ENCODE assay signal across 19 mouse cellular contexts in genomic region chr19:53344062-53344461, GRCm38 (mm10). TPM values are rescaled to one million over a fixed set of nuclear protein-coding genes. Genes with fewer than 3 reads are reported as not detected.
DNase-seq lines count a peak whose midpoint lies in the region; ATAC-seq and TF ChIP-seq lines count a peak whose summit lies in the region.
"Had no signal": no experiment of that assay in that cellular context is flagged by ENCODE, and none has a peak within 500 bp of the region (broad histone marks: within the 10 kb centered on the region; RNA-seq: fewer than 3 reads in every experiment).

No protein-coding gene starts in this region.

- peaks cover 35% of the 10 kb centered on the region for H3K4me1 ChIP-seq in hindbrain, embryonic 13.5 days (replicated peaks)
- peaks cover 32% of the 10 kb centered on the region for H3K4me1 ChIP-seq in hindbrain, embryonic 10.5 days (replicated peaks)
- H3K4me1 ChIP-seq in midbrain, embryonic 14.5 days (ENCODE audit: control insufficient read depth, insufficient read depth, low read length) = no peaks in the 10 kb centered on the region
- peaks cover 31% of the 10 kb centered on the region for H3K4me1 ChIP-seq in midbrain, embryonic 13.5 days (replicated peaks)
- peaks cover 19% of the 10 kb centered on the region for H3K4me1 ChIP-seq in olfactory bulb, adult 2 months (ENCODE audit: control insufficient read depth, insufficient read depth, low read length)

- 83% methylated on average over 16 of the region's 16 CpGs for WGBS in hindbrain, embryonic 13.5 days
- 88% methylated on average over 16 of the region's 16 CpGs for WGBS in hindbrain, embryonic 10.5 days
- WGBS in midbrain, embryonic 14.5 days = 81% methylated on average over 16 of the region's 16 CpGs
- WGBS in midbrain, embryonic 13.5 days = 81% methylated on average over 16 of the region's 16 CpGs
- WGBS in olfactory bulb, adult 2 months = 56% methylated on average over 16 of the region's 16 CpGs

- no peak overlapping the region for H3K9ac ChIP-seq in hindbrain, embryonic 13.5 days
- H3K9ac ChIP-seq in midbrain, embryonic 14.5 days (replicated peaks; ENCODE audit: low read length) = no peak overlapping the region
- no peak overlapping the region for H3K9ac ChIP-seq in midbrain, embryonic 13.5 days (replicated peaks)
- H3K9ac ChIP-seq: embryonic facial prominence, embryonic 12.5 days; midbrain, embryonic 15.5 days had no signal

- peaks cover 5% of the 10 kb centered on the region for H3K36me3 ChIP-seq in hindbrain, embryonic 13.5 days
- H3K36me3 ChIP-seq in hindbrain, embryonic 10.5 days = peaks cover 19% of the 10 kb centered on the region
- 0 out of 2 replicates have a peak, but pooled peaks cover 10% of the 10 kb centered on the region for H3K36me3 ChIP-seq in midbrain, embryonic 14.5 days (ENCODE audit: control insufficient read depth, insufficient read depth, low read length)
- H3K36me3 ChIP-seq in midbrain, embryonic 13.5 days = peaks cover 8% of the 10 kb centered on the region
- H3K36me3 ChIP-seq: midbrain, embryonic 15.5 days had no signal

- no peak overlapping the region for H3K4me3 ChIP-seq in hindbrain, embryonic 13.5 days
- H3K4me3 ChIP-seq in hindbrain, embryonic 10.5 days = no peak overlapping the region
- no peak overlapping the region for H3K4me3 ChIP-seq in midbrain, embryonic 14.5 days (replicated peaks; ENCODE audit: low read depth, low read length)
- no peak overlapping the region for H3K4me3 ChIP-seq in midbrain, embryonic 13.5 days (replicated peaks)
- H3K4me3 ChIP-seq in olfactory bulb, adult 2 months (ENCODE audit: insufficient read depth, low read depth, low read length) = no peak overlapping the region
- H3K4me3 ChIP-seq in layer of hippocampus, adult 2 months = no peak overlapping the region
- H3K4me3 ChIP-seq: embryonic facial prominence, embryonic 12.5 days; midbrain, embryonic 15.5 days had no signal

- TF ChIP-seq CTCF in olfactory bulb, adult 2 months (IDR thresholded peaks at IDR 0.05; ENCODE audit: insufficient read depth, low read depth, low read length) = no peak
- TF ChIP-seq CTCF in layer of hippocampus, adult 2 months (conservative IDR thresholded peaks at IDR 0.05) = no peak

- peak overlapping the region; percentile 14 for H3K27ac ChIP-seq in hindbrain, embryonic 13.5 days
- H3K27ac ChIP-seq in hindbrain, embryonic 10.5 days = no peak overlapping the region
- H3K27ac ChIP-seq in midbrain, embryonic 14.5 days (replicated peaks; ENCODE audit: low read depth, low read length) = 0 out of 2 replicates have a peak overlapping the region, but pooled peaks have one; percentile 8
- no peak overlapping the region for H3K27ac ChIP-seq in midbrain, embryonic 13.5 days
- 0 out of 2 replicates have a peak overlapping the region, but pooled peaks have one; percentile 12 for H3K27ac ChIP-seq in olfactory bulb, adult 2 months (ENCODE audit: insufficient read depth, low read depth, low read length)
- no peak overlapping the region for H3K27ac ChIP-seq in layer of hippocampus, adult 2 months
- H3K27ac ChIP-seq: embryonic facial prominence, embryonic 12.5 days; midbrain, embryonic 15.5 days had no signal

- no peaks in the 10 kb centered on the region for H3K9me3 ChIP-seq in hindbrain, embryonic 13.5 days
- H3K9me3 ChIP-seq in hindbrain, embryonic 10.5 days = no peaks in the 10 kb centered on the region
- no peaks in the 10 kb centered on the region for H3K9me3 ChIP-seq in midbrain, embryonic 14.5 days (ENCODE audit: control insufficient read depth, low read length)
- H3K9me3 ChIP-seq in midbrain, embryonic 13.5 days = no peaks in the 10 kb centered on the region
- H3K9me3 ChIP-seq: embryonic facial prominence, embryonic 12.5 days; midbrain, embryonic 15.5 days had no signal

- no peak for TF ChIP-seq POLR2A in olfactory bulb, adult 2 months (IDR thresholded peaks at IDR 0.05; ENCODE audit: insufficient read depth, low read depth, low read length)

- DNase-seq in hindbrain, embryonic 10.5 days (ENCODE audit: low spot score) = no peak
- no peak for DNase-seq in midbrain, embryonic 14.5 days
- peak; percentile 58 for DNase-seq in kidney, postnatal 36 days
- no peak for DNase-seq in layer of hippocampus, postnatal 14 days (ENCODE audit: low spot score in 2 of 2)
- no peak for DNase-seq in layer of hippocampus, adult 2 months (ENCODE audit: low spot score in 2 of 2)
- DNase-seq: B cell, adult 2 months; cerebellum, adult 11 months; lung, adult 2 months; lung, postnatal 4 days; thymus, adult 18-20 months had no signal

- H3K27me3 ChIP-seq in hindbrain, embryonic 13.5 days = no peaks in the 10 kb centered on the region
- H3K27me3 ChIP-seq in hindbrain, embryonic 10.5 days (ENCODE audit: insufficient read depth, poor library complexity, severe bottlenecking) = no peaks in the 10 kb centered on the region
- no peaks in the 10 kb centered on the region for H3K27me3 ChIP-seq in midbrain, embryonic 14.5 days (ENCODE audit: control insufficient read depth, insufficient read depth, low read length)
- H3K27me3 ChIP-seq in midbrain, embryonic 13.5 days = no peaks in the 10 kb centered on the region
- H3K27me3 ChIP-seq: embryonic facial prominence, embryonic 12.5 days; midbrain, embryonic 15.5 days had no signal

- no peak for ATAC-seq in hindbrain, embryonic 13.5 days (ENCODE audit: low FRiP score)
- ATAC-seq in midbrain, embryonic 14.5 days (ENCODE audit: low FRiP score, low TSS enrichment) = no peak
- no peak for ATAC-seq in midbrain, embryonic 13.5 days
- ATAC-seq: midbrain, embryonic 15.5 days had no signal

- no peak overlapping the region for H3K4me2 ChIP-seq in hindbrain, embryonic 13.5 days
- no peak overlapping the region for H3K4me2 ChIP-seq in midbrain, embryonic 14.5 days (ENCODE audit: low read length)
- no peak overlapping the region for H3K4me2 ChIP-seq in midbrain, embryonic 13.5 days (replicated peaks)
- H3K4me2 ChIP-seq: embryonic facial prominence, embryonic 12.5 days; midbrain, embryonic 15.5 days had no signal

RNA-seq across cellular contexts. Expression of gene Gm10197, which starts 27.5 kb away (rescaled TPM):
- polyA plus RNA-seq in hindbrain, embryonic 13.5 days (2015; fragmentation: Nextera tagmentation; extraction: Ambion mirVana) = not detected in 2 replicates
- polyA plus RNA-seq in hindbrain, embryonic 10.5 days (2016; fragmentation: Nextera tagmentation; extraction: Ambion mirVana) = not detected in 2 replicates
- polyA plus RNA-seq in midbrain, embryonic 14.5 days (2014; fragmentation: Nextera tagmentation; extraction: Ambion mirVana) = 4.4 TPM in 1 of 2 replicates, not detected in the other
- polyA plus RNA-seq in midbrain, embryonic 13.5 days (2015; fragmentation: Nextera tagmentation; extraction: Ambion mirVana) = not detected in 2 replicates
- polyA plus RNA-seq in olfactory bulb, adult 2 months (2012; ENCODE audit: insufficient read depth, insufficient read length, low replicate concordance, missing spikeins) = not detected in 2 replicates
- total RNA-seq in layer of hippocampus, postnatal 14 days (2021) = not detected
- total RNA-seq in layer of hippocampus, adult 2 months (2021) = not detected
- total RNA-seq: layer of hippocampus, adult 8-10 months had no signal
- polyA plus RNA-seq: embryonic facial prominence, embryonic 12.5 days; gonadal fat pad, adult 2 months; heart, embryonic 14.5 days; lung, adult 2 months; midbrain, embryonic 15.5 days; urinary bladder, adult 2 months had no signal

RNA-seq across cellular contexts. Expression of gene Mxi1, which starts 33.7 kb away (rescaled TPM):
- 39.7 and 54.5 TPM in 2 replicates for polyA plus RNA-seq in hindbrain, embryonic 13.5 days (2015; fragmentation: Nextera tagmentation; extraction: Ambion mirVana)
- 33.3 and 47.9 TPM in 2 replicates for polyA plus RNA-seq in hindbrain, embryonic 10.5 days (2016; fragmentation: Nextera tagmentation; extraction: Ambion mirVana)
- polyA plus RNA-seq in midbrain, embryonic 14.5 days (2014; fragmentation: Nextera tagmentation; extraction: Ambion mirVana) = 51.0 and 59.3 TPM in 2 replicates
- polyA plus RNA-seq in midbrain, embryonic 13.5 days (2015; fragmentation: Nextera tagmentation; extraction: Ambion mirVana) = 32.4 and 50.7 TPM in 2 replicates
- polyA plus RNA-seq in olfactory bulb, adult 2 months (2012; ENCODE audit: insufficient read depth, insufficient read length, low replicate concordance, missing spikeins) = not detected in 2 replicates
- total RNA-seq in layer of hippocampus, postnatal 14 days (2021) = 10 to 100 TPM; 61.0 to 67.0 TPM
- total RNA-seq in layer of hippocampus, adult 2 months (2021) = 10 to 100 TPM; 62.8 to 68.6 TPM

RNA-seq across cellular contexts. Expression of gene Smndc1, which starts 46.3 kb away (rescaled TPM):
- 38.7 and 41.6 TPM in 2 replicates for polyA plus RNA-seq in hindbrain, embryonic 13.5 days (2015; fragmentation: Nextera tagmentation; extraction: Ambion mirVana)
- 36.4 and 43.6 TPM in 2 replicates for polyA plus RNA-seq in hindbrain, embryonic 10.5 days (2016; fragmentation: Nextera tagmentation; extraction: Ambion mirVana)
- 37.2 and 42.0 TPM in 2 replicates for polyA plus RNA-seq in midbrain, embryonic 14.5 days (2014; fragmentation: Nextera tagmentation; extraction: Ambion mirVana)
- polyA plus RNA-seq in midbrain, embryonic 13.5 days (2015; fragmentation: Nextera tagmentation; extraction: Ambion mirVana) = 42.6 and 46.8 TPM in 2 replicates
- polyA plus RNA-seq in olfactory bulb, adult 2 months (2012; ENCODE audit: insufficient read depth, insufficient read length, low replicate concordance, missing spikeins) = not detected in 2 replicates
- 10 to 100 TPM; 34.9 to 36.8 TPM for total RNA-seq in layer of hippocampus, postnatal 14 days (2021)
- 10 to 100 TPM; 39.9 to 40.7 TPM for total RNA-seq in layer of hippocampus, adult 2 months (2021)

Comparison
In these comparisons a context has a peak if more than half of its experiments do, and no peak if none do; other contexts are left out.
1. H3K27ac ChIP-seq: peak in hindbrain, embryonic 13.5 days (single experiment), midbrain, embryonic 14.5 days (single experiment) and olfactory bulb, adult 2 months (single experiment); none in hindbrain, embryonic 10.5 days (single experiment), midbrain, embryonic 13.5 days (single experiment) and layer of hippocampus, adult 2 months (single experiment).
2. DNase-seq: peak in kidney, postnatal 36 days (2 of 2); none in hindbrain, embryonic 10.5 days (single experiment), midbrain, embryonic 14.5 days (single experiment), layer of hippocampus, postnatal 14 days (0 of 2) and layer of hippocampus, adult 2 months (0 of 2).
3. RNA of gene Smndc1, which starts 46.3 kb away (polyA plus RNA-seq): 42.6 to 46.8 TPM in midbrain, embryonic 13.5 days, 37.2 to 42.0 TPM in midbrain, embryonic 14.5 days, 38.7 to 41.6 TPM in hindbrain, embryonic 13.5 days and 36.4 to 43.6 TPM in hindbrain, embryonic 10.5 days; not detected in olfactory bulb, adult 2 months; every median in the first group is over 10 times any median in the second.